Mouse (Mus musculus): ENCODE results near the gene Tent4a. TPM values are rescaled to one million over a fixed set of nuclear protein-coding genes. Genes with fewer than 3 reads are reported as not detected.

Tent4a gene
- polyA plus RNA-seq (2014; fragmentation: Illumina TruSeq; extraction: RNeasy Lipid Tissue Mini Kit (QIAGEN cat#74804); ENCODE audit: low read depth, low replicate concordance), result 7.5 TPM

DNA sequence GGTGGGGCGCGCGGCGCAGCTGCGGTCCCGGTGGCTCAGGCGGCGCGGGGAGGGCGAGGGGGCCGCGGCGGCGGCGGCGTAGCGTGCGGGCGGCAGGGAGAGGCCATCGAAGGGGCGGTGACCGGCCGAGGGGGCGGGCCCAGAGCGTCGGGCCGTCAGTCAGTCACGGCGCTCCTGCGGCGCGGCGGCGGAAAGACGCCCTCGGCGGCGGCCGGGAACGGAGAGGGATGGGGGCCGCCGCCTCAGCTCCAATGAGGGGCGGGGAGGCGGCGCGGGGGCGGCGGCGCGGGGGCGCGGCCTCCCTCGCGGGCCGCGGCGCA, at the start of gene Tent4a:
Tent4a (minus strand) TSS at position 284 of the 320 bp plus-strand sequence.

DNA sequence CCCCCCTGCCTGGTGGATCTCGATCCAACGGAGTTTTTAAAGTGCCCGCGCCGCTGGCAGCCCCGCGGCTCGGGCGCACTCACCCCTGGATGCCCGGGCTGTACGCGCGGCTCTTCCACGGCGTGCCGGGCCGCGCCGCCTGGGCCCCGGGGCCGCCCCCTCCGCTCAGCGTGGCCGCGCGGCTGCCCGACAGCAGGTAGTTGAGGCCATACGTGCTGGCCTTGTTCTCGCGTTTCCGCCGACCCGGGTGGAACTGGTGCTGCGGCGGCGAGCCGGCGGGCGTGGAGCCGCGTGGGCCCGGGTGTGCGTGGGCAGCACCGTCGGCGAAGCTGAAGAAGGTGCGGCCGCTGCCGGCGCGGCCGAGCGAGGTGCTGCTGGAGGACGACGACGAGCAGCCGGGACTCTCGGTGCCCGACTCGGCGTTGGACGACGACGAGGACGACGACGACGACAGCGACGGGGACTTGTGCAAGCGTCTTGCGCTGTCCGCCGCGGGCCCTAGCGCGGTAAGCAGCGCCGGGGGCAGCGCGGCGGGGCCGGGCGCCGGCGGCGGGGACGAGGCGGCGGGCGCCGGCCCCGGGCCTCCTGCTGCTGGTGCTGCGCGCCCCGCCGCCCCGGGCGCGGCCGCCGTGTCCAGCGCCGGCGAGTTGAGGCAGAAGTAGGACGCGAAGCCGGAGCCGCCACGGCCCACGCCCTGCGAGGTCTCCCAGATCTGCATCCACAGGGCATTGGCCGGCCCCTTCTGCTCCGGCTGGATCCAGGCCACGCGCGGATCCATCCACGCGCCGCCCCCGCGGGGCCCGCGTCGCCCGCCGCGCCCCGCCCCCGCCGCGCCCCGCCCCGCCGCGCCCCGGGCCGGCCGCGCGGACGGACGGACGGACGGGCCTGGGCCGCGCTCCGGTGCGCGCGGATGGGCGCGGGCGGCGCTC, 748 bp downstream of the Tent4a start, which contains the start of gene Nsun2:
Nsun2 (plus strand) TSS at position 342 of the 929 bp plus-strand sequence.

Other genes with a start within 250 kb of the Tent4a start
- 54.8 TPM for gene Nsun2, start 871 bp downstream of the Tent4a start, polyA plus RNA-seq (2014; fragmentation: Illumina TruSeq; extraction: RNeasy Lipid Tissue Mini Kit (QIAGEN cat#74804); ENCODE audit: low read depth, low replicate concordance)
- 9.4 TPM for gene Srd5a1, start 76.8 kb upstream of the Tent4a start, polyA plus RNA-seq (2014; fragmentation: Illumina TruSeq; extraction: RNeasy Lipid Tissue Mini Kit (QIAGEN cat#74804); ENCODE audit: low read depth, low replicate concordance)
- gene Ube2ql1, start 205.3 kb upstream of the Tent4a start, polyA plus RNA-seq (2014; fragmentation: Illumina TruSeq; extraction: RNeasy Lipid Tissue Mini Kit (QIAGEN cat#74804); ENCODE audit: low read depth, low replicate concordance), result 0.16 TPM